Mouse (Mus musculus) ES-E14 (cell line): ENCODE measurements at regions not wholly inside any gene's neighbourhood (a gene's known extent, or its start where the extent isn't known, plus 50 kb on each side); places are given as distances from the start of the nearest gene placed in this dataset.

ENCODE experiments used
- DNase-seq: peaks from one replicate; pipeline ENCODE4 v3.0.0-alpha.2; 2013; ENCODE audit warnings: low read depth, low spot score
- H3K27ac ChIP-seq: 2 replicates; pipeline ENCODE4 v1.5.1; 2012; ENCODE audit warnings: low read depth, mild to moderate bottlenecking, low read length, moderate library complexity, mixed read lengths; ENCODE audit not compliant: poor library complexity, insufficient read depth, severe bottlenecking
- H3K36me3 ChIP-seq: 2 replicates; pipeline ENCODE4 v1.6.1; 2012; ENCODE audit warnings: mild to moderate bottlenecking, low read length, moderate library complexity, mixed read lengths; ENCODE audit not compliant: control insufficient read depth, poor library complexity, insufficient read depth, severe bottlenecking
- H3K4me1 ChIP-seq, 2 experiments: fragments of 150-350 bp in 1 of 2; sonication (generic) in 1 of 2; 2 replicates each; pipeline ENCODE4 v1.6.1; 2012; ENCODE audit warnings: low read length in 2 of 2, mild to moderate bottlenecking in 1 of 2, mixed read lengths in 1 of 2; ENCODE audit not compliant: control insufficient read depth in 2 of 2, insufficient read depth in 2 of 2, poor library complexity in 1 of 2
- H3K4me3 ChIP-seq, 2 experiments: fragments of 150-350 bp in 1 of 2; sonication (generic) in 1 of 2; 2 replicates each; pipeline ENCODE4 v1.5.1; 2012; ENCODE audit warnings: low read length in 2 of 2, low read depth in 1 of 2, mild to moderate bottlenecking in 1 of 2, mixed read lengths in 1 of 2; ENCODE audit not compliant: insufficient read depth in 1 of 2, poor library complexity in 1 of 2, severe bottlenecking in 1 of 2
- H3K9ac ChIP-seq: 2 replicates; pipeline ENCODE4 v1.6.1; 2012; ENCODE audit warnings: low read depth, mild to moderate bottlenecking, low read length, mixed read lengths; ENCODE audit not compliant: poor library complexity, insufficient read depth, severe bottlenecking
- H3K9me3 ChIP-seq: fragments of 150-350 bp; sonication (generic); 2 replicates; pipeline ENCODE4 v1.6.1; 2012; ENCODE audit warnings: low read depth, mild to moderate bottlenecking, low read length; ENCODE audit not compliant: control insufficient read depth, insufficient read depth
- CHD2 ChIP-seq: IDR thresholded peaks from 2 replicates; pipeline ENCODE4 v1.6.1; 2014; ENCODE audit warnings: mild to moderate bottlenecking, low read depth, low read length, inconsistent platforms
- HCFC1 ChIP-seq: IDR thresholded peaks from 2 replicates; pipeline ENCODE4 v1.6.1; 2012; ENCODE audit warnings: low read length, inconsistent platforms, borderline replicate concordance; ENCODE audit not compliant: insufficient read depth
- MAFK ChIP-seq: IDR thresholded peaks from 2 replicates; pipeline ENCODE4 v1.6.1; 2014; ENCODE audit warnings: mild to moderate bottlenecking, low read depth, low read length, inconsistent platforms; ENCODE audit not compliant: insufficient read depth
- ZC3H11A ChIP-seq: IDR thresholded peaks from 2 replicates; pipeline ENCODE4 v1.6.1; 2012; ENCODE audit warnings: low read depth, mild to moderate bottlenecking, inconsistent platforms, low read length, borderline replicate concordance
- ZNF384 ChIP-seq: IDR thresholded peaks from 2 replicates; pipeline ENCODE4 v1.6.1; 2012; ENCODE audit warnings: low read depth, low read length, inconsistent platforms
- in situ Hi-C, 2 experiments: fragments of 600-800 bp; cut with MboI; formaldehyde crosslinking; loops; one replicate each; pipeline ENCODE4 v1.15.1; 2025; ENCODE audit warnings: low sequenced_read_pairs in 2 of 2, inconsistent platforms in 1 of 2; ENCODE audit not compliant: unreplicated experiment in 2 of 2

DNA sequence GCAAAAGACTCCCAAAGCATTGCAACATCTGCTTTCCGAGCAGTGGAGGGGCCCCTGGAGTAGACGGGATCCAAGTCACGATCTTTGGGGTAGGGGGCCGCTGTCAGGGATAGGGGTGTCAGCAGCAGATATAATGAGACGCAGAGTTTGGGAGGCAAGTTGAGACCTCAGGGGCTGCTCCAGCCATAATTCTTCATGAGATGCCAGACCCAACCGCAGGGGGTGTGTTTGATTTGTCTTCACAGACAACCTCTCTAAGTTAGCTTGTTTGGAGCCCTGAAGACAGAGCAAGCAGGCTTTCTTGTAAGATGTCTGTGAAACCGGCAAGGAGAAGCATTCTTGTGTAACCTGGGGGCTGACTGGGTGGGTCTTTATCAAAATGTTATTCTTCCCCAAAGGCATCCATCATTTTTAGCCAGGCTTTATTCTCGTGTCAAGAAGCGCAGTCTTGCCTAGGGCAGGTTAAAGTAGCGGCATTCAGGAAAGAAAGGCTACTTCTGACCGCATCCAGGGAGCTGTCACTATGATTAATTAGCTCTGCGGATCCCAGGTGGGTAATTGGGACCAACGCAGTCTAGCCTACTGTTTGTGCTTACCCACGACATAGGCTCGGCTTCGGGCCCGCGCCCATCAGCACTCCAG lies 234.6 kb downstream of the 1500009L16Rik start:
- no peak for DNase-seq

GRCm38 (mm10) chr10:83958397-83958796 lies 235.7 kb downstream of the 1500009L16Rik start:
- Histone ChIP-seq H3K4me1 (no peaks in the 10 kb centered on the region), H3K36me3 (no peaks in the 10 kb centered on the region), H3K4me3 (no peak overlapping the region), H3K9me3 (no peaks in the 10 kb centered on the region), H3K9ac (no peak overlapping the region), H3K27ac (no peak overlapping the region)
- no peak for DNase-seq
- in situ Hi-C loops: no loop called here
- TF ChIP-seq ZC3H11A (no peak), HCFC1 (no peak), MAFK (no peak), CHD2 (no peak), ZNF384 (no peak)

More for the DNA sequence above, 234.6 kb downstream of the 1500009L16Rik start:
- no peaks in the 10 kb centered on the region for H3K4me1 ChIP-seq
- H3K4me3 ChIP-seq: no peak overlapping the region
- TF ChIP-seq ZNF384 (no peak), CHD2 (no peak), HCFC1 (no peak), MAFK (no peak), ZC3H11A (no peak)
- in situ Hi-C loops: no loop called here
- H3K27ac ChIP-seq: no peak overlapping the region
- no peaks in the 10 kb centered on the region for H3K9me3 ChIP-seq
- no peak overlapping the region for H3K9ac ChIP-seq
- no peaks in the 10 kb centered on the region for H3K36me3 ChIP-seq

DNA sequence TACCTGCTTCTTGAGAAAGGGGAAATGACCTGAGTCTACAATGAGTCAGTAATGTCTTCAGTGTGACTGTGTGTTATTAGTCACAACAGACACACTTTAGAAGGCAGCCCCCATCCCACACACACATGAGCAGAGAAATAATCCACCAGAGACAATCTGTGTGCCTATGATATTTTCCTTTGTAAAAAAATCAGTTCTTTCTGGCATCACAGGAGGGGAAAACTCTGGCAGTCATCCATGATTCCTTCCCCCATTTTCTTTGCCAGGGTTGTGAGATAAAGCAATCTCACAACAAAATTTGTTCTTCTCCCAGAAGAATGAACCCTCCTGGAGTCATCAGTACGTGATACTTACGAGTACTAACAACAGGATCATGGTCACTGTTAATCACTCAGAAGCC lies 236.2 kb downstream of the 1500009L16Rik start:
- Histone ChIP-seq H3K9ac (no peak overlapping the region), H3K4me3 (no peak overlapping the region), H3K36me3 (no peaks in the 10 kb centered on the region), H3K27ac (no peak overlapping the region), H3K4me1 (no peaks in the 10 kb centered on the region), H3K9me3 (no peaks in the 10 kb centered on the region)
- no peak for DNase-seq
- in situ Hi-C loops: no loop called here
- TF ChIP-seq CHD2: no peak
- TF ChIP-seq ZNF384: no peak
- TF ChIP-seq HCFC1: no peak
- TF ChIP-seq MAFK: no peak
- TF ChIP-seq ZC3H11A: no peak

GRCm38 (mm10) chr10:83963232-83963760 lies 240.6 kb downstream of the 1500009L16Rik start:
- H3K36me3 ChIP-seq: no peaks in the 10 kb centered on the region
- H3K9ac ChIP-seq: no peak overlapping the region
- DNase-seq: no peak
- in situ Hi-C loops: no loop called here
- no peak overlapping the region for H3K27ac ChIP-seq
- TF ChIP-seq ZNF384 (no peak), CHD2 (no peak), ZC3H11A (no peak), HCFC1 (no peak)
- H3K4me3 ChIP-seq: no peak overlapping the region
- H3K9me3 ChIP-seq: no peaks in the 10 kb centered on the region
- H3K4me1 ChIP-seq: no peaks in the 10 kb centered on the region
